Mouse (Mus musculus) embryonic facial prominence, embryonic 10.5 days (tissue): ENCODE measurements around the gene Flt3l. TPM values are rescaled to one million over a fixed set of nuclear protein-coding genes. Genes with fewer than 3 reads are reported as not detected.
"Not testable (repeated sequence)": the region's sequence is repeated elsewhere in the genome, so short reads cannot be mapped to it uniquely, and the experiment has no call there.

Experiments used
- DNase-seq: peaks from one replicate; pipeline ENCODE4 v3.0.0-alpha.2; 2017; ENCODE audit warnings: low spot score
- H3K27ac ChIP-seq: fragments of 300-500 bp; sonication (generic); replicated peaks from 2 replicates; pipeline ENCODE4 v1.5.1; 2016; ENCODE audit warnings: mild to moderate bottlenecking
- H3K27me3 ChIP-seq: fragments of 300-500 bp; sonication (generic); replicated peaks from 2 replicates; pipeline ENCODE4 v1.6.1; 2016; ENCODE audit warnings: low read depth, mild to moderate bottlenecking; ENCODE audit not compliant: poor library complexity, severe bottlenecking
- H3K36me3 ChIP-seq: fragments of 300-500 bp; sonication (generic); replicated peaks from 2 replicates; pipeline ENCODE4 v1.6.1; 2016; ENCODE audit warnings: mild to moderate bottlenecking, moderate library complexity
- H3K4me1 ChIP-seq: fragments of 300-500 bp; sonication (generic); 2 replicates; pipeline ENCODE4 v1.6.1; 2016
- H3K4me3 ChIP-seq: fragments of 300-500 bp; sonication (generic); 2 replicates; pipeline ENCODE4 v1.5.1; 2016; ENCODE audit warnings: mild to moderate bottlenecking, moderate library complexity
- H3K9me3 ChIP-seq: fragments of 300-500 bp; sonication (generic); 2 replicates; pipeline ENCODE4 v1.6.1; 2016; ENCODE audit warnings: mild to moderate bottlenecking
- WGBS: fragments of 180-500 bp; shearing (Covaris S2); methylation state at CpG from one replicate; pipeline ENCODE4 v1.1.7; 2016; 5-methylcytosine and 5-hydroxymethylcytosine counted together
- polyA plus RNA-seq: library from polyadenylated mRNA; unstranded; fragments of >200 nt; fragmentation: Nextera tagmentation; extraction: Ambion mirVana; gene quantifications from 2 replicates; pipeline ENCODE4 v1.2.1, GENCODE M21; 2016

The Flt3l gene
- polyA plus RNA-seq, 1 experiment from 2014 or later: 1.8 TPM

DNA sequence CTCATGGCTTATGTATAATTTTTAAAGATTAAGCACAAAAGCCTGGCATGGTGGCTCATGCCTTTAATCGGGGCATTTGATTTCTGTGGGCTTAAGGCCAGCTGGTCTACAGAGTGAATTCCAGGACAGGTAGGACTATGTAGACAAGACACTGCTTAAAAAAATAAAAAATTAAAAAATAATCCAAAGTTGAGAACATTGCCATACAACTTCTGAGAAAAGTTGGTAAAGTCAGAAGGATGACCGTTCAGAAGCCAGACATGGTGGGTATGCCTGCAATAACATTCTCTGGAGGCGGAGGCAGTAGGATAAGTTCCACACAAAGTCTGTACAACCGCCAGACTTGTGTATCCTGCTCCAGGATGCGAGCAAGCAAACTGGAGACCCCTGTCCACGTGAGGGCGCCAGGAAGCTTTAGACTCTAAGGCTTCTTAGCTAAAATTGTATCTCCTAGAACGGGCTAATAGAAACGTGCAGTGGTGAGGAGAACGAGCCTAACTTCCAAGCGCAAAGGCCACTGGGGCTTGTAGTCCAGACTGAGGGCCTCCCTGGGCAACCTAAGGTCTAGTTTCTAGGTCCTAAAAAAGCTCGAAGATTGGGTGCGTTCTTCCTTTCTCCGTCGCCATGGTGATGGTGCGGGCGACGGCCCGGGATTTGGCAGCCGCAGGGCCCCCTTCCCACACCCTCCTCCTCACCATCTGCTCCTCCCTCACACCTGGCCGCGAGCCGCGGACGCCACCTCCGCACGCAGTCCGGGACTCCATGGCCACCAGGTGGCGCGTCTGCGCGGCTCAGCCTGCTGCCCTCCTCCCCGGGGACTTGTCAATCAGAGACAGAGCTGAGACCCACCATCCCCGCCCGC is 25.6 kb upstream of the Flt3l start:
- peaks cover 17% of the 10 kb centered on the region for H3K4me1 ChIP-seq
- H3K36me3 ChIP-seq: peaks cover 42% of the 10 kb centered on the region
- peaks cover 47% of the 10 kb centered on the region for H3K27me3 ChIP-seq
- H3K4me3 ChIP-seq: peak overlapping the region; percentile 51
- H3K27ac ChIP-seq: peak overlapping the region; percentile 42
- WGBS: 5% methylated on average over 35 of the region's 35 CpGs
- peak; percentile 92 for DNase-seq
- no peaks in the 10 kb centered on the region for H3K9me3 ChIP-seq

DNA sequence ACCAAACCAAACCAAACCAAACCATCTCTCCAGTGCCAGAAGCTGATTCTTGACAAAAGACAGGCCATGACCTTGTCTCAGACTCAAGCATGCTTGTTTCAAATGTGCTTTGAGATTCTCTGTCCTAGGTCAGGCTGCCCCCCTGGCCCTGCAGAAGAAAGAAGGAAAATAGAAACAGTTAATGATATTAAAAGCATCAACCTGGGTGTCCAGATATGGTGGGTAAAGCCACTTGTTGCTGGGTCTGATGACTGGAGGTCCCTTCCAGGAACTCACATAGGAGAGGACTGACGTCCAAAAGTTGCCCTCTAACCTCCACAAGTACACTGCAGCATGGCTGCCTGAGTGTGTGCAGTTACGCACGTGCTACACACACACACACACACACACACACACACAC is 24.6 kb upstream of the Flt3l start:
- no peak overlapping the region for H3K4me3 ChIP-seq
- no peak for DNase-seq
- H3K27ac ChIP-seq: no peak overlapping the region
- H3K36me3 ChIP-seq: peaks cover 50% of the 10 kb centered on the region
- H3K9me3 ChIP-seq: no peaks in the 10 kb centered on the region
- peaks cover 17% of the 10 kb centered on the region for H3K4me1 ChIP-seq
- peaks cover 37% of the 10 kb centered on the region for H3K27me3 ChIP-seq
- WGBS: 91% methylated on average over 3 of the region's 3 CpGs

DNA sequence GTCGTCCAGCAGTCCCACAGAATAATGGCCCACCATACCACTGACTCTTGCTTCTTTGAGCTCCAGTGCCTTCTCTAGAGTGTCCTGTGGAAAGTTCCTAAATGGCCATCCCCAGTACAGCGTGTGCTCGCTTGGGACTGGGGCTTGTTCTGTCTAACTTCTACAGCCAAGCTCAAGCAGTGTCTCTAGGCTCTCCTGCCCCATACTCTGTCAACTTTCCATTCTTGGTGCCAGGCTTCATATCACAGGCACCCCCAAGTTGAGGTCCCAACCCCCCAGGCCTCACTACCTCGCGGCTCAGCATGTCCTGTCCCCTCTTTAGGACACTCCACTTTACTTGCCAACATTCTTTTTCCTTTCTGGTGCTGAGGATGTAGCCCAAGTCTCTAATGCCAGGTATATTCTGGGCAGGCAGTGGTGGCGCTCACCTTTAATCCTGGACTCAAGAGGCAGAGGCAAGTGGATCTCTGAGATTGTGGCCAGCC is 24.1 kb upstream of the Flt3l start:
- H3K4me1 ChIP-seq: peaks cover 17% of the 10 kb centered on the region
- no peak for DNase-seq
- H3K4me3 ChIP-seq: no peak overlapping the region
- no peak overlapping the region for H3K27ac ChIP-seq
- no peaks in the 10 kb centered on the region for H3K9me3 ChIP-seq
- WGBS: 90% methylated on average over 6 of the region's 6 CpGs
- peaks cover 32% of the 10 kb centered on the region for H3K27me3 ChIP-seq
- H3K36me3 ChIP-seq: peaks cover 50% of the 10 kb centered on the region

DNA sequence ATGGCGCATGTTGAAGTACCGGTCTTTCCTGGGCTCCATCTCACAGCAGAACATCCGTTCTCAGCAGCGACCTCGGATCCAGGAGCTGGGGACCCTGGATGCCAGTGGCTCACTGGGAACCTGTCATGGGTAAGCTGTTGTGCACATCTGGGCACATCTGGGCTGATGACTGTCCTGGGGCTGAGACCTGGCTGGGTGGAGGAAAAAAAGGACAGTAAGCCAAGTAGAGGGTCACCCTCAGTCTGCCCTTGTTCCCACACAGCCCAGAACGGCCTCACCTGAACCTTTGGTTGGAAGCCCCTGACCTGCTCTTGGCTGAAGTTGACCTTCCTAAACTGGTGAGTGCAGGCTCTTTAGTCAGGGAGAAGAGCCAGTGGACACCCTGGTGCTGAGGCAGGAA is 22.8 kb upstream of the Flt3l start:
- H3K4me1 ChIP-seq: peaks cover 24% of the 10 kb centered on the region
- no peak for DNase-seq
- no peak overlapping the region for H3K4me3 ChIP-seq
- H3K27me3 ChIP-seq: peaks cover 18% of the 10 kb centered on the region
- H3K27ac ChIP-seq: no peak overlapping the region
- peaks cover 50% of the 10 kb centered on the region for H3K36me3 ChIP-seq
- 92% methylated on average over 6 of the region's 6 CpGs for WGBS
- no peaks in the 10 kb centered on the region for H3K9me3 ChIP-seq

DNA sequence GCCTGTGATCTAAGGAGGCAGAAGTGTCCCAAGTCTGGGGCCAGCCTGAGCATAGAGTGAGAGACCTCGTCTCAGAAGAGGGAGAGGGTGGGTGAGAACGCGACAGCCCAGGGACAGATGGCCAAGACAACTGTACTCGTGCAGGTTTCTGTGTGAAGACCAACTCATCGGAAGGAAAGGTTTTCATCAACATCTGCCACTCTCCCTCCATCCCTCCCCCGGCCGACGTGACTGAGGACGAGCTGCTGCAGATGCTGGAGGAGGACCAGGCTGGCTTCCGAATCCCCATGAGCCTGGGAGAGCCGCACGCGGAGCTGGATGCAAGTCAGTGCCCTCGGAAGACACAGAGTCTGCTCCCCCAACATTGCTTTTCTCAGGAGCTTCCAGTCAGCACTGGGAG is 21.2 kb upstream of the Flt3l start:
- no peak overlapping the region for H3K27ac ChIP-seq
- H3K9me3 ChIP-seq: no peaks in the 10 kb centered on the region
- no peak overlapping the region for H3K4me3 ChIP-seq
- H3K27me3 ChIP-seq: peaks cover 3% of the 10 kb centered on the region
- peaks cover 50% of the 10 kb centered on the region for H3K36me3 ChIP-seq
- peaks cover 22% of the 10 kb centered on the region for H3K4me1 ChIP-seq
- 87% methylated on average over 14 of the region's 14 CpGs for WGBS
- no peak for DNase-seq

DNA sequence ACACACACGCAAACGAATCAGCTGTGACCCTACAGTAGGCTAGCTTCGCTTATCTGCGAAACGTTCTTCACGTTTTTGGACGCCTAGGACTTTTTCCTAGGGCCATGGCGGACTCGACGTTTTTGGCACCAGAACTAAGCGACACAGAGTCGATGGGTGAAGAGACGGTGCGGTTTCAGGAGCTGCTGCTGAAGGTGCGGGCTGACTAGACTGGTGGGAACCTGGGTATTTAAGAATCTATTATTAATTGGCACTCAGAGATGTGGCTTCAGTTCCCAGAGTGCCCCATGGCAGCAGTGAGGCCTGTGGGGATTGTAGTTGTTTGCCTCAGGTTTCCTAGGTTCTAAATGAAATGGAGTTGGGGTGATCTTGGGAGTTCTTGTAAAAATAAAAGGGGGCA is 20.0 kb upstream of the Flt3l start:
- no peaks in the 10 kb centered on the region for H3K9me3 ChIP-seq
- no peak overlapping the region for H3K4me3 ChIP-seq
- no peak for DNase-seq
- H3K4me1 ChIP-seq: peaks cover 22% of the 10 kb centered on the region
- peaks cover 50% of the 10 kb centered on the region for H3K36me3 ChIP-seq
- no peaks in the 10 kb centered on the region for H3K27me3 ChIP-seq
- WGBS: 95% methylated on average over 15 of the region's 15 CpGs
- no peak overlapping the region for H3K27ac ChIP-seq

DNA sequence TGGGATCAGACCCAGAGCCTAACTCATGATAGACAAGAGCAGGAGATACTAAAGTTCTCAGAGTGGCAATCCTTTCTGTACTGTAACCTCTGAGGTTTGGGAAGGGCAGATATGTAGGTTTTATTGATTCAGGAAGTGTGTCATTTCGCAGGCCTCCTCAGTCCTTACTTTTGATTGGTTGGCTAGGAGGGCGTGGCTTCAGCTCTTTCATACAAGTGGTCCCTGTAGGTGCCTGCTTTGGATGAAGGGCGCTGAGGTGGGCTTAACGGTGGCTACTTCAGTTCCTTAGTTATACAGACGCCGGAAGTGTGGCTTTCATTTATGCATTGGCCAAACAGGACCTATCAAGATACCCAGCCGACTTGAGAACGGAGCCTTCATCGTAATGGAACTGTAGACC is 19.4 kb upstream of the Flt3l start:
- no peak for DNase-seq
- Histone ChIP-seq H3K36me3 (peaks cover 43% of the 10 kb centered on the region), H3K4me1 (peaks cover 28% of the 10 kb centered on the region), H3K9me3 (no peaks in the 10 kb centered on the region), H3K27me3 (no peaks in the 10 kb centered on the region), H3K4me3 (no peak overlapping the region; the same call in 1 of the 2 replicates), H3K27ac (no peak overlapping the region)
- 85% methylated on average over 9 of the region's 9 CpGs for WGBS

- Histone ChIP-seq H3K9me3 (no peaks in the 10 kb centered on the region), H3K36me3 (peaks cover 38% of the 10 kb centered on the region), H3K4me1 (peaks cover 33% of the 10 kb centered on the region), H3K27ac (peak overlapping the region; percentile 97), H3K4me3 (peak overlapping the region; percentile 73), H3K27me3 (no peaks in the 10 kb centered on the region)
- WGBS: 80% methylated on average over 12 of the region's 12 CpGs
- no peak for DNase-seq
Observed at GRCm38 (mm10) chr7:45154993-45155514, 18.8 kb upstream of the Flt3l start.

- DNase-seq: peak; percentile 98
- no peaks in the 10 kb centered on the region for H3K9me3 ChIP-seq
- H3K27ac ChIP-seq: peak within 1 kb of the TSS; percentile 97
- H3K4me1 ChIP-seq: peaks cover 40% of the 10 kb centered on the region
- H3K27me3 ChIP-seq: no peaks in the 10 kb centered on the region
- peaks cover 34% of the 10 kb centered on the region for H3K36me3 ChIP-seq
- peak within 1 kb of the TSS; percentile 73 for H3K4me3 ChIP-seq
- 6% methylated on average over 69 of the region's 69 CpGs for WGBS
Observed at GRCm38 (mm10) chr7:45154096-45154992, 18.1 kb upstream of the Flt3l start, which contains the start of the genes Pih1d1 and Aldh16a1. TSS of gene Pih1d1 (plus strand) at chr7:45154303. TSS of gene Aldh16a1 (minus strand) at chr7:45154584.

DNA sequence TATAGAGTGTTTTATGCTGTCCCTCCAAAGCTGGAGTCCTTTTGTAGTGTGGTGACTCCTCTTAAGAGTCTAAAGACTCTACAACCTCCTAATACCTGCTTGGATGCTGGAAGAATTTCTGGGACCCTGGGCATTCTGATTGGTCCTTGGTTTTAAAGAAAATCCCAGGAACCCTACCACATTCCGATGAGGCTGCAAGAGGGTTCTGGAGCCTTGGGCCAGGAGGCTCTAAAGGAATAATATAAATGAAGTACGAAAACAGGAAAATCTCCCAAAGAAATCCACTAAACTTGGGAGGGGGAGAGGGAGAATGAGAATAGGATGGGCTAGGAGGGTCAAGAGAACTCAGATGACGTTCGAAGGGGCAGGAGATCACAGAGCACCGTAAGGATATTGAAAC is 17.4 kb upstream of the Flt3l start:
- DNase-seq: no peak
- Histone ChIP-seq H3K27ac (peak overlapping the region; percentile 97), H3K4me3 (peak overlapping the region; percentile 73), H3K27me3 (no peaks in the 10 kb centered on the region), H3K36me3 (peaks cover 33% of the 10 kb centered on the region), H3K9me3 (no peaks in the 10 kb centered on the region), H3K4me1 (peaks cover 43% of the 10 kb centered on the region)
- 6% methylated on average over 5 of the region's 5 CpGs for WGBS

GRCm38 (mm10) chr7:45153052-45153451 is 16.8 kb upstream of the Flt3l start:
- not testable (repeated sequence) for H3K27me3 ChIP-seq, H3K9me3 ChIP-seq, DNase-seq
- peaks cover 33% of the 10 kb centered on the region for H3K36me3 ChIP-seq
- WGBS: 93% methylated on average over 2 of the region's 2 CpGs
- peaks cover 45% of the 10 kb centered on the region for H3K4me1 ChIP-seq
- H3K4me3 ChIP-seq: peak overlapping the region; percentile 73
- H3K27ac ChIP-seq: peak overlapping the region; percentile 97; the same call in 1 of the 2 replicates

DNA sequence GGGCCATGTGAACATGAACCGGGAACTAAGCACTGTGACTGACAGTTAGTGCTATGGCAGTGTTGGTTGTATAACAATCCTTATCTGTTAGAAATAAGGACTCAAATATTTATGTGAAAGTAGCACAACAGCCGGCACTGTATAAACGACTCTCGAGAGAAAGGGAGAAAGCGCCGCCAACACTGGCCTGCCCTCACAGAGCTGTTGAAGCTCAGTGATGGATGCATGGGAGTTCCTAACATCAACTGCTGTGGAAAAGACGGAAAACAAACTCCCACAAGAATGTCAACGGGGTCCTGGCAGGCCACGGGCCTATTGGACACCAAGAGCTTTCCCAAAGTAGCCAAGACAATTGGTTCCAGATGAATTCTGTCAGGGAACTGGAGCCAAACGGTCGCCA is 15.1 kb upstream of the Flt3l start:
- peak; percentile 48 for DNase-seq
- H3K4me3 ChIP-seq: no peak overlapping the region
- peak overlapping the region; percentile 75; the same call in 1 of the 2 replicates for H3K27ac ChIP-seq
- H3K4me1 ChIP-seq: peaks cover 45% of the 10 kb centered on the region
- H3K36me3 ChIP-seq: peaks cover 35% of the 10 kb centered on the region
- H3K9me3 ChIP-seq: no peaks in the 10 kb centered on the region
- H3K27me3 ChIP-seq: no peaks in the 10 kb centered on the region
- WGBS: 49% methylated on average over 11 of the region's 11 CpGs
